Mouse (Mus musculus): ENCODE results near the gene Nkx6-2. TPM values are rescaled to one million over a fixed set of nuclear protein-coding genes. Genes with fewer than 3 reads are reported as not detected.
A peak's percentile ranks its signal among the peaks of the same experiment; 100 is the strongest.

Nkx6-2 gene
- total RNA-seq (2021) = under 1 TPM in 1 of 2 experiments, not detected in 1; 0.14 TPM

DNA sequence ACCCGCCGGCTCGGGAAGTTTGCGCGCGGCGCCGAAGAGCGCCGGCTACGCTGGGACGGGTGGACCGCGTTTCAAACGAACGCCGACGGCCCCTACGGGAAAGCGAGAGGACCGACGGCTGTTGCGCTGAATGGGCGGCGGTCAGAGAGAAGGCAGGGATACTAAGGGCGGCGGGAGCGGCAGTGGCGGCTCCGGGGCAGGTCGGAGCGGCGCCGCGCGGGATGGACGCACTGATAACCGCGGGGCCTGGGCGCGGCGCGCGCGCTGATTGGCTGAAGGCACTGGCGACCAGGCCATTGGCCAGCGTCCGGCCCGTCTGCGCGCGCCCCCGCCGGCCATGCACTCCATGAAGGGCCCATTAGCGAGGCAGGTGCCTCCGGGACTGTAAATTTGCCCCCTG is at the start of gene Nkx6-2:
Gene Nkx6-2, minus strand, starts transcription at position 203 of the 400 bp plus-strand sequence.
- peak; percentile 60 for DNase-seq

DNA sequence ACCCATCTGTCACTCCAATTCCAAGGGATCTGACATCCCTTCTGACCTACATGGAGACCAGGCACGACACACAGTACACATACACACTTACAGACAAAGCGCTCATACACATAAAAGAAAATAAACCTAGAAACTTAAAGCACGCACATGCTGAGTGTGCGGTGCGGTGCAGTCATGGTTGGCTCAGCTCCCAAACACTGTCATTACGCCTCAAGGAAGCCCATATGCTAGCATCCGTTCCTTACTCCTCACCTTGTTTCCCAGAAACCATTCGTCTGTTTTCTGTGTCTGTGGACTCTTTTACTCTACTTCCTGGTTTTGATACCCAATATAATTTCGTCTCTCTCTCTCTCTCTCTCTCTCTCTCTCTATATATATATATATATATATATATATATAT is 42.6 kb upstream of the Nkx6-2 start:
- DNase-seq = no peak

DNA sequence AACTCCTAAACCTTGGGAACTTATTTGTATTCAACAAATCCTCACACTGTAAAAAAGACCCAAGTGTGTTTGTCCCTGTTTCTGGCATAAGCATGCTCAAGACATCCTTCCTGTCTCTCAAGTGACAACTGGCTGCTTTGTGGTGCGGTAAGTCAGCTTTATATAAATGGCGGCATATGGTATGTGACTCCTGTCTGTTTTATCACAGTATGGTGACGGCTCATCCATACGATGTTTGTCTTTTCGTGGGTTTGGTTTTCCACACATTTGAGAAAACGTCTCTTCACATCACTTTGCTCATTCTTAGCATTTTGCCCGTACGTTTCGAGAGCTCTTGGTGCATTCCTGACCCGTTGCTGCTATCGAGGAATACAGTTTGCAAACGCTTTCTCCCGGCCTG is 40.0 kb upstream of the Nkx6-2 start:
- no peak for DNase-seq

DNA sequence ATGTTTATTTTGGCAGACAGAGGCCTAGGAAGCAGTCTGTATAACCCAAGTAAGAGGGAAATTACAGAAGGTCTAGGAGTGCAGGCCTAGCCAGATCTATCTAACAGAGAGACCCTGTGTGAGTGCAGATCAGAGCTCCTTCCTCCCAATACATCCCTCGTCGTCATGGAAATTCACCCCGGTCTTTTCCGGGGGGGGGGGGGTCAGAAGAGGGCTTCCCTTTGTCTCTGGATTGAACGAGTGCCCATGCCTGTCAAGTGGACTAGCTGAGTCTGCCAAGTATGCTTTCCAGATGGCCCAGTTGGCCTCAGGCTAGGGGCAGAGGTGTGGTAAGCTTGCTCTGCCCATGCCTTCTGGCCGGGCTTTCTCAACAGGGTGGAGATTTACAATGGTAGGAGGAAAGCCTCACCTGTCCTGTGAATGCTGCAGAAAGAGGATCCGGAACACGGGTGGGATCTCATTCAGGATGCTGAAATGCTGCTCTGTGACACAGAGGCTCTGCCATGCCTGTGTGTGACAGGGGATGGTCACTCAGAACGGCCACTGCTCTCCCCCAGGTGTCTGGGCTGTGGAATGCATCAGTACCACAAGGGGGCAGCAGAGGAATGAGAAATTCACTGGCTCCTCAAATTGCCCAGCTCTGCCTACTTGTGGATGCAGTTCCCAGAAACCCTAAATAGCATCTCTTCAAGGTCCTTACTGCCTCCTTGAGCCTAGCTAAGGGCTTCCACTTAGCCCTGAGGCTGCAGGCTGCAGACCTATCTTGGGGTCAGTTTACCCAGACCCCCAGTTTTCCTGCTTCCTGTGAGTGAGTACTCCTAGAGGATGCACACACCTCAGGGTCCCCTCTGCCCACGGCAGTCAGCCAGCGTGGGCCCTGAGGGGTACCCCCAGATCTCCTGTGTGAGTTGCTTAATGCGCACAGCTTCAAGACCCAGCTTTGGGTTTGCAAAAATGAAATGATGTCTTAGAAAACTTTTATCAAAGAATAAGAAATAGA is 33.5 kb upstream of the Nkx6-2 start:
- DNase-seq = peak; percentile 75

DNA sequence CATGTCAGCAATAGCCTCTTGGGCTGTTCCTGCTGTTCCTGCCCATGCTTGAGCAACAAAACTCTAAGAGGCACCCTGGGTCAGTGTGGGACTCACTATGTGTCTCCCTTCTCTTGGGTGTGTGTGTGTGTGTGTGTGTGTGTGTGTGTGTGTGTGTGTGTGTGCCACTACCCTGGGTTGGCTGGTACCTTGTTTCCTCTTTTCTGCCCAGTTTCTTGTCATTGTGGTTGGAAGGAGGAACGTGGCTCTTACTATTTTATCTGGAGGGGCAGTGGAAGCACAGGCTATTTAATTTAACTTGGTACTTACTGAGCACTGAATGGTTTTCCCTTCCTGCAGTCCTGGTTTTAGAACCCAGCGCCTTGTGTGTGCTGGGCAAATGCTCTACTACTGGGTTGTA is 27.7 kb upstream of the Nkx6-2 start:
- DNase-seq = no peak

DNA sequence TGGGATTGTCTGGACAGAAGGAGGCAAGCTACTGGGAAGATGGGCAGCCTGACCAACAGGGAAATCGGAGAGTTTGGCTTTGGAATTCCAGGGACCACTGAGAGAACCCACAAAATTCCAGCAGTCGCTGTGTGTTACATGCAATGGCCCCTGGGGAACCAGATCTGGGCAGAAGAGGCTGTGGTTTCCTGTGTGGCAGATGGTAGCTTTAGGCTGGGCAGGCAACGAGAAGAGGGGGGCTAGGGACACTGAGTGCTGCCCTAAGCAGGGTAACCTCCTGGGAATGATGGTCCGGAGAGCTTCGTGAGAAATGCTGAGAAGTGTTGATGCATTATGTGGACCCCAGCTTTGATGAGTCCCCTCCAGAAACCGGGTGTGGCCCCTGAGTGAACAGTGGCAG is 13.3 kb upstream of the Nkx6-2 start:
- no peak for DNase-seq

DNA sequence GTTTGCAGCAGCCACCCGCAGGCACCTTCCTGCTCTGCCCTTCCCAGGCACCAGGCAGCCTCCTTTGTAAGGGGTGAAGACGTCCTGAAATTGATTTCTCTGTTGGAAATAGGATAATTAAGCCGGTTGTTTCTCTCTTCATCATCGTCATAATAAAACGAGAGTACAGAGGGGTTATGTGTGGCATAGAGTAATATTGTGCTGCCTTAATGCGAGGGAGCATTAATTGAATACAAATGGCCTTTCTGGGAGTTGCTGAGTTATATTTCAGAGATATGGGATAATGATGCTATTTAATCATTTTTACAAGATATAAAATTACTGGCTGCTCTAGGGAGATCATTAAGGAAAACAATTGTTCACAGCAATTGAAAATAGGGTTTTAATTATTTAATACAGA is 12.7 kb upstream of the Nkx6-2 start:
- DNase-seq = no peak

DNA sequence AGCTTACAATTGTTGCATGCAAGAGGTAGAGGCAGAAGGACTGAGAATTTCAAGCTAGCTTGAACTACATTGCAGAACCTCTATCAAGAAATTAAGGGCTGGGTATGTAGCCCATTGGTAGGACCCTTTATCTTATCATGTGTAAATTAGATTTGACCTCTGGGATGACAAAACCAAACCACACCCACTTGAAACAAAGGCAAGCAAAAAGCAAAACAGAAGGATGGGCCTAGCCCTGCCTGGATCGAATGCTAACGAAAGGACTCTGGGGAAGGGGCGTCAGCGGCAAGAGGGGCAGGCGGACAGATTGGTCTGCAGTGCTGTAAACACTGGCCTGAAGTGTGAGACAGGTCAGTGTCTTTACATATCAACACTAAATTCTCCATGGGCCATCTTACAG is 8.7 kb upstream of the Nkx6-2 start:
- no peak for DNase-seq

DNA sequence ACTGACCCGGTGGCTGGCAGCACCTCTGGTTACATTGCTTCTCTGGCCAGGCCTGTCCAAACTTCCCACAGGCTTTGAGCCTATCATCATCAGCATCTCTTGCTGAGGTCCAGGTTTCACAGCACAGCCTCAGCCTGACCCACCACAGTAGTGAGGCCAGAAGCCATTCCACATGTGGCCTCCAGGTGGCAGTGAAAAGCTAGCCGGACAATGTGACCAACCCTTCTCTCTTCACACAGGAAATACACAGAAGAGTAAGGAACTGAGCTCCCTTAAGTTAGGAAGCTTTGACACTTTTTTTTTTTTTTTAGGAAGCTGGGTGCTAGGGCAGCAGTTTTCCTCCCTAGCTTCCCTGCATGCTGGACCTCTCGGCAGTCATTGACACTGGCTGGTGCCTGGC is 7.7 kb upstream of the Nkx6-2 start:
- DNase-seq = peak; percentile 60

DNA sequence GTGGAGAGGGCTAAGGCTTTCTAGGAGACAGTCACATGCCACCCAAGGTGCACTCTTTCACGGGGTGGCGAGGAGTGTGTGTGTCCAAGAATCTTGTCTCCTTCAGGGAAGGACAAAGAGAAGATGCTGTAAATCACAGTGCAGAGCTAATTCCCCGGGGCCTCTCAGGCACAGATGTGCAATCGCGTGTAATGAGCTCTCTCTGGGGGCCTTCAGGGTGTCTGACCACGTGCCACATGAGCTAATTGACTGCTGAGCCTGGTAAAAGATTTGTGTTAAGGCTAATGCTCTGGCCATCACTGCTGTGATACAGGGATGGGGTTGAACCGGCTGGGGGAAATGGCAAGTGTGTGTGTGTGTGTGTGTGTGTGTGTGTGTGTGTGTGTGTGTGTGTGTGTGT is 5.3 kb upstream of the Nkx6-2 start:
- DNase-seq = no peak

DNA sequence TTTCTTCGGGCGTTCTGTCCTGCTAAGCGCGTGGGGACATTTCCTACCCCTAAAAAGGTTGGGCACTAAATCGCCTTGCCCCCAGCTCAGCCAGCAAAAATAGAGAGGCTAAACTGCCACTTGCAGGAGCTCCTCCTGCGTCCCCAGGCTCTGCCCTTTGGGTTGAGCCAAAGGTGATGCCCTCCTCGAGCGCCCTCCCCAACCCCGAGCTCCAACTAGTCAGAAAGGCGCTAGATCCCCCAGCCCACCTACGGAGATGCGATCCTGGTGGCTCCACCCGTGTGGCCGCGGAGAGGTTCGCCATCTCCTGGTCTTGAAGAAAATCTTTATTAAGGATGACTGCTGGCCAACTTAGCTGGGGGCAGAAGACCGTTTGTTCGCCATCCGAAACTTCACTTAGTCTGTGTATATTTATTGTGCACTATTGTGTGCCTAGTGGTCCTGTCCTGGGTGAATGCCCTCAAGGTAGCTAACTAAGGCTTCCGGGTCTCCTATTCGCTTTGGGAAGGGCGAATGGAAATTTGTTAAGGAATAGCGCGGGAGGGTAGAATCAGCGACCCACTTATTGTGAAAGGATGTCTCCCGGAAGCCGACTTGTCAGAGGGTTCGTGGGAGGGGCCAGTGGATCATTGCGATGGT is 2.7 kb upstream of the Nkx6-2 start:
- DNase-seq = no peak

DNA sequence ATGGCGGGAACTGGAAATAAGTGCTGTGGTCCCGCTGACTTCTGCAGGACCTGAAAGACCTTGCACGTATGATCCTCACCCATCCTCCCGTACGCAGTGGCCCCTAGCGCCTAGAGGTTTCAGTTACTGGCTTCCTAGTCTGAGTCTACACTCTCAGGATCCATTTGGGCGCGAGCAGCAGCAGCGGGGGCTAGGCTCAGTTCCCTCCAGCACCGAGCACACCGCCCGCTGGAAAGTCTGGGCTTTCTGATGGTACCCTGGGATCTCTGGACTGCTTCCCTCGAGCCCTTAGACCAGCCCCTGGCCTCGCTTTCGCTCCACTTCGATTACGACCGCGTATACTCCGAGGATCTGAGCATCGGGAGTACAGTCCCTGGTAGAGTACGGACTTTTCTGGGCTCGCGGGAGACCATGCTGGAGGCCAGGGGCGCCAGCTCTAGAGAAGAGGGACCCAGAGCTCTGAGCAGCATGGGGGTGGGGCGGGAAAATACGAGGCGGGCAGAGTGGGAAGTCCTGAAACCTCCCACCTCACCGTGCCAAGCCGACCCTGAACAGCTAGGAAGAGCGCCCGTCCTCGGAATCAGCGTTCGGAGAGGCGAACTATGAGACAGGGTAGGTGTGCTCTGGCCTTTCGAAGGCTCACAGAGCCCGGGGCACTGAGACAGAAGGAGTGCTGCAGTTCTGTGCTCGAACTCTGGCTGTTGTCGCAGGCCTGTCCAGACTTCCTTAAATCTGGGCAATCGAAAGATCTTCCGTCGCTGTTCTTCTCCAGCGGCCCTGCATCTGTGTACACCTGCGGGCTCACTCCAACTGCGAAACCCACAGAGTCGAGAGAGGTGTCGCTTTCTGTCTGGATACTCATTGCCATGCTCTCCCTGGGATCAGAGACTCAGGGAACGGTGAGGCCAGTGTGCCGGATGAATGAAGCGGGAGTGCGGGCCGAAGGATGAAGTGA is 1.9 kb upstream of the Nkx6-2 start:
- no peak for DNase-seq

DNA sequence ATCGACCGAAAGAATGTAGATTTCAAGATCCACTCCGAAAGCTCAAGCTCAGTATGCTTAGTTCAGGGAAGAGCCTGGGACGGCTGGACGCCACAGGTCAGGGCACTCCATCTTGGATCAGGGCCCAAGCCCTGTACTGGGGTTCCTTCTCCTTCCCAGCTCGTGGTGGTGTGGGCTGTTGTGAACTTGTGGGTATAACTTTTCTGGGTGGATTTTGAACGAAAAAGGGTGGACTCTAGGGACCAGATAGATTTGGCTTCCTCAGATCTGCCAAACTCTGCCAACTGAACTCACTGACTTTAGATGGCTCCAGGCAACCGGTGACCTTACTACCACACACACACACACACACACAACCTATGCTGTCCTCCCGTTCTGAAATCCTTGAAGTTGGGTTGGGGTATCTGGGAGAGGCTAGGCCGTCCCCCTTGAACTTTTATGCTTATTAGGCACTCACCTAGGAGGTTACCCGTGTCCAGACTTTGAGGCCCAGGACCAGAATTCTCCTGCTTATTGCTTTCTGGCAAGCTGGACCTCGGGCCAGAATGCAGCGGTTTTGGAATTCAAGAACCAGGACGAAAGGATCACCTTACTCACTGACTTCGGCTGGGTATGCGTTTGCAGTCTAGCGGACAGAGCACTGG is 619 bp upstream of the Nkx6-2 start:
- DNase-seq = no peak

DNA sequence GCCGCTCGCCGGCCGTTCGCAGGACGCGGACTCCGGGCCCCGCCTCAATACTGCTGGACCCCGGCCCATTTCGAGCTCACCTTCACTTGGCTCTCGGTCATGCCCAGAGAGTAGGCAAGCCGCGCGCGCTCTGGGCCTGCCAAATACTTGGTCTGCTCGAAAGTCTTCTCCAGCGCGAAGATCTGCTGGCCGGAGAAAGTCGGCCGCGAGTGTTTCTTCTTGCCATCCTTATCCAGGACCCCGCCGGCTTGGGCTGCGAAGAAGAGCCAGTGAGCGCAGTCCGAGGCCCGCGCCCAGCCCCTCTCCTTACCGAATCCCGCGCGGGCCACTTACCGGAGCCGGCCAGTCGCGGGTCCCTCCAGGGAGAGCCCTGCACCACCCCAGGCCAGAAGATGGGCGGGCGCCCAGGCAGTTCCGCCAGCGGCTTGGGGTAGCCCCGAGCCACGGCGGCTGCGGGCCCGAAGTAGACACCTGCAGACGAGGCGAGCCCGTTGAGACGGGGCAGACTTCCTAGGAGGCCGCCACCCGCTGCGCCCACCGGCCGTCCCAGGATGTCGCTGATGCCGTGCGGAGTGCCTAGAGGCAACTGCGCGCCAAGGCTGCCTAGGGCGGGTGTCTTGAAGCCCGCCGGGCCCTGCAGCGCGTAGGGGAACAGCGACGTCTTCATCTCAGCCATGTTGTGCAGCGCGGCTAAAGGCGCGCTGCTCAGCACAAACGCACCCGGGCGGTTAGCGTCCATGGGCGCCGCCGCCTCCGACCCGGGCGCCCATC is 611 bp downstream of the Nkx6-2 start:
- DNase-seq = peak; percentile 29

DNA sequence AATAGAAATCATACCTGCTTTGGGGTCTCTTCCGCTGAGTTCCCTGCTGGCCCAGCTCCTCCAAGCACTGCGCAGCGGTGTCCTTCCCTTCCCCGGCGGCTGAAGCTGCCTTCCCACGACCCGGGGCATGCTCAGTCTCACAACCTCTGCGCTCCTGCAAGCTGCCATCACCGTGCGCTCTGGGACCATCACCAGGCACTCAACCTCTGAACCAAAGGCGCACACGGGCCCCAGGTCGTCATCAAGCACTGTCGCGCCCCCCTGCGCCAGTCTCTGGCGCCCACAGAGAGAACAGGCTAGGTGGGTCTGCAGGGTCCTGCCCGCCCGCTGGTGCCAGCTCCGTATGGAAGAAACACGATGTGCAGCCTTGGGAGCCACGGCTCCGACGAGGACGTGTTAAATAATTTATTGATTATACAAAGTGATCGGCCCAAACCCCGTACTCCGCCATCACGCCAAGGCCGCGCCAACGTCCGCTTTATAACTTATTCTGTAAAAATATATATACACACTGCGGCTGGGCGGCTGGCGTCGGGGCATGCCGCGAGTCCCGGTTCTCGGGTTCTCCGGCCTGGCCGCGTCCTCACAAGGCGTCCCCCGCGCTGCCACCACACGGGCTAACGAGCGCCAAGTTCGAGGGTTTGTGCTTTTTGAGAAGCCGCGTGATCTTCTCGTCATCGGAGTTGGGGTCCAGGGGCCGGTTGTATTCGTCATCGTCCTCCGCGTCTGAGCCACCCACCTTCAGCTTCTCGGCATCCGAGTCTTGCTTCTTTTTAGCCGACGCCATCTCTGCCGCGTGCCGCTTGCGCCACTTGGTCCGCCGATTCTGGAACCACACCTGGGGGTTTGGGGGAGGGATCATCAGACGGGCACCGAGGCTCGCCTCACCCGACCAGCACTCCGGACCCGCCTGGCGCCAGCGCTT is 1.5 kb downstream of the Nkx6-2 start:
- DNase-seq = peak; percentile 19

DNA sequence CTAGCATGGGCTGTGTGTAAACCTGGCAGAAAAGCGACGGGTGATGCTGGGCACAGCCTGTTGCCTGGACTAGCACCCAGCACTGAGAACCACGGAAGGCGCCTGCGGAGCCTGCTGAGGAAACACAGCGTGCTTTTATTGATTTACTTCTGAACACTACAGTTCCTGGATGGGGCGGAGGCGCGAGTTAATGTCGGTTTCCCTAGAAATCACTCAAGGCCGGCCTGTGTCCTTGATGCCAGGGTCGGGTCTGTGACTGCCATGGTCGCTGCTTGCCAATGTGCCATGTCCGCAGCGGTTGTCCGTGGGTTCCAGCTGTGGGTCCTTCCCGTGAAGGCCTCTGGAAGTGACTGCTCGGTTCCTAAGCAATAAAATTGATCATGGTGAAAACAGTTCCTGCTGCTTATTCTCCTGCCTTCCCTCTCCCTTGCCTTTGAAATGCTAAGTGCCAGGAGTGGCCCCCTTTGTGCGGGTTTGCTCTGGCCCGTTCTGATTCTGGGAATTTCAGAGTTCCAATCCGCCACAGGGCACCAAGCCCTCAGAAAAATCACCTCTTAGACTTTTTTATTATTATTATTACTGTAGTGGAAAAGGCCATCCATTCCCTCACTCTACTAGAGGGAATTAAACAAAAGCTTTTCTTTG is 3.2 kb downstream of the Nkx6-2 start:
- no peak for DNase-seq

DNA sequence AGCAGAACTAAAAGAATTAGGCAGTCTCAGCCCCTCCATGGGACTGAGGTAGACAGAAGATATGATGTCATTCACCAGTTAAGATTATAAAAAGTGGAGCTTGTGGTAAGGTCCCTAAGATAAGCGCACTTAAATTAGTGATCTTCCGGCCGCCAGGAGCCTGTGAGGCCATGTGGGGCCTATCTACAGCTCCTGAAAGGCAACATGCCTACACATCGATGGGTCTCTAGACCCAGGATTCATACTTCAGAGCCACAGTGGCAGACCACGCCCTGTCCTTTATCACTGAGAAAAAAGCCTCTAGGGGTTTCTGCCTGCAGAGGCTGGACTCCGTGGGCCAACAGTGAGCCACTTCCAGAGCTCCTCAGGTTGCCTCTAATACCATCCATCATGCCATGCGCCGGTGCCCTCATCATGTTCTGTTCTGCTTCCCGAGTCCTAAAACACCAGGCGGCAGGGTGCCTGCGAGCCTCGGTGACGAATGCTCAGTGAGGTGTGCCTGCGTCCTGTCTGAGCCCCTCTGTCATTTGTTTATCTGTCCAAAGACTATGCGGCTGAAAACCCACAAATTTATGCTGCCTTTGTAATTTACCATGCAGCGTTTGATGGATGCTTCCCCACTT is 6.4 kb downstream of the Nkx6-2 start:
- no peak for DNase-seq

DNA sequence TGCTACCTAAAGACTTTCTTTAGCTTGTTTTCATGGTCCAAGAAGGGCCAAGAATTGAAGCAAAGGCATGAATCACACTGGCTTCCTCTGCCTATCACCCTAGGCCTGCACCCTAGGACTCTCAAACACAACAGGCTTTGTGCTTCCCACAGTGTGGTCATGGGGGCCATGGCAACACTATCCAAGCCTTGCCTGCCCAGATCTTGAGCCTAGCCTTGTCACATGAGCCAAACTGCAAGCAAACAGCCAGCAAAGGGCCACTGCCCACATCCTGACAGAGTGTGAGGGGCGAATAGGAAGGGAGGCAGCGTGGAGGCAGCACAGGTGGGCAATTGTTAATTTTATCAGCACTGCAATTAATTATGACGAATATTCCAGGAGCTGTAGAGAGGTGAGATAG is 9.9 kb downstream of the Nkx6-2 start:
- no peak for DNase-seq

DNA sequence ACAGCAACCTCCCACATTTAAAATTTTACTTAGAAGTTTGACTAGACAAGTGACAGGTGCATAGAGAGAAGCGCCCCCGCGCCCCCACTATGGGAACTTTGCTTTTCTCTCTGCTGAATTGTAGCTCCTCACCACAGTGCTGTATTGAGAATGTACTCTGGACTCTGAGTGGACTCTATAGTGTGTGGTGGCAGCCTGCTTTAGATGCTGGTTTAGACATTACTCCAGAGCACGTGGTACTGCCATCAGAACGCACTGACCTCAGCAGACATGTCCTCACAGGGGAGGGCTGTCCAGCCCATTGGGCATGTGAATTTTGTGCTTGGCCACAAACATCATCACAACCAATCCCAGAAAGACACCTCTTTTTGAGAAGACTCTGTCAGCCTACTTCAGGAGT is 11.8 kb downstream of the Nkx6-2 start:
- DNase-seq = no peak
